Mouse (Mus musculus): ENCODE measurements around the gene Myo7a. TPM values are rescaled to one million over a fixed set of nuclear protein-coding genes. Genes with fewer than 3 reads are reported as not detected.

Gene Myo7a
- total and polyA plus RNA-seq, 3 experiments, result 0.01 to 0.05 TPM; not detected in 1

- no peaks in the 10 kb centered on the region for H3K36me3 ChIP-seq (replicated peaks)
- no peak overlapping the region for H3K4me3 ChIP-seq (ENCODE audit: low read depth, low read length)
- TF ChIP-seq GATA2 (IDR thresholded peaks at IDR 0.05; ENCODE audit: borderline replicate concordance, low read depth, low read length), result no peak
- H3K27me3 ChIP-seq (ENCODE audit: insufficient read depth, low read length), result peaks cover 14% of the 10 kb centered on the region; the same call in 1 of the 2 replicates
- no peaks in the 10 kb centered on the region for H3K9me3 ChIP-seq (replicated peaks)
- DNase-seq (ENCODE audit: low spot score), result no peak
- ATAC-seq (ENCODE audit: extremely low read depth, insufficient number of reproducible peaks, low FRiP score, poor library complexity, severe bottlenecking), result no peak
- H3K4me1 ChIP-seq (ENCODE audit: insufficient read depth, low read depth, low read length), result 0 out of 2 replicates have a peak, but pooled peaks cover 3% of the 10 kb centered on the region
These were observed 15.4 kb downstream of the Myo7a start for GRCm38 (mm10) chr7:98103942-98104292.

GRCm38 (mm10) chr7:98103002-98103941 is 16.1 kb downstream of the Myo7a start:
- ATAC-seq (ENCODE audit: extremely low read depth, insufficient number of reproducible peaks, low FRiP score, poor library complexity, severe bottlenecking) (no peak), DNase-seq (ENCODE audit: low spot score) (no peak)
- Histone ChIP-seq H3K36me3 (replicated peaks) (no peaks in the 10 kb centered on the region), H3K27me3 (ENCODE audit: insufficient read depth, low read length) (peaks cover 18% of the 10 kb centered on the region; the same call in 1 of the 2 replicates), H3K9me3 (replicated peaks) (no peaks in the 10 kb centered on the region), H3K4me1 (ENCODE audit: insufficient read depth, low read depth, low read length) (0 out of 2 replicates have a peak, but pooled peaks cover 3% of the 10 kb centered on the region), H3K4me3 (ENCODE audit: low read depth, low read length) (no peak overlapping the region)
- TF ChIP-seq TAL1 (conservative IDR thresholded peaks at IDR 0.05; ENCODE audit: low read depth, low read length) (no peak), CTCF (IDR thresholded peaks at IDR 0.05; ENCODE audit: low read depth, low read length) (no peak), GATA2 (IDR thresholded peaks at IDR 0.05; ENCODE audit: borderline replicate concordance, low read depth, low read length) (no peak), GATA1 (IDR thresholded peaks at IDR 0.05; ENCODE audit: borderline replicate concordance, low read length) (no peak), POLR2AphosphoS5 (IDR thresholded peaks at IDR 0.05; ENCODE audit: insufficient replicate concordance, low read depth, low read length) (no peak)

GRCm38 (mm10) chr7:98102488-98102887 is 16.8 kb downstream of the Myo7a start:
- DNase-seq (ENCODE audit: low spot score), result no peak
- Histone ChIP-seq H3K36me3 (replicated peaks) (no peaks in the 10 kb centered on the region), H3K4me1 (ENCODE audit: insufficient read depth, low read depth, low read length) (0 out of 2 replicates have a peak, but pooled peaks cover 3% of the 10 kb centered on the region), H3K27me3 (ENCODE audit: insufficient read depth, low read length) (peaks cover 19% of the 10 kb centered on the region; the same call in 1 of the 2 replicates), H3K4me3 (ENCODE audit: low read depth, low read length) (no peak overlapping the region), H3K9me3 (replicated peaks) (peaks cover 1% of the 10 kb centered on the region)
- no peak for ATAC-seq (ENCODE audit: extremely low read depth, insufficient number of reproducible peaks, low FRiP score, poor library complexity, severe bottlenecking)
- TF ChIP-seq CTCF (IDR thresholded peaks at IDR 0.05; ENCODE audit: low read depth, low read length) (no peak), POLR2AphosphoS5 (IDR thresholded peaks at IDR 0.05; ENCODE audit: insufficient replicate concordance, low read depth, low read length) (no peak), TAL1 (conservative IDR thresholded peaks at IDR 0.05; ENCODE audit: low read depth, low read length) (no peak), GATA1 (IDR thresholded peaks at IDR 0.05; ENCODE audit: borderline replicate concordance, low read length) (no peak), GATA2 (IDR thresholded peaks at IDR 0.05; ENCODE audit: borderline replicate concordance, low read depth, low read length) (no peak)

GRCm38 (mm10) chr7:98097557-98097956 is 21.8 kb downstream of the Myo7a start:
- no peak overlapping the region for H3K4me3 ChIP-seq (ENCODE audit: low read depth, low read length)
- DNase-seq (ENCODE audit: low spot score) (no peak), ATAC-seq (ENCODE audit: extremely low read depth, insufficient number of reproducible peaks, low FRiP score, poor library complexity, severe bottlenecking) (no peak)
- H3K36me3 ChIP-seq (replicated peaks), result no peaks in the 10 kb centered on the region
- peaks cover 10% of the 10 kb centered on the region; the same call in 1 of the 2 replicates for H3K27me3 ChIP-seq (ENCODE audit: insufficient read depth, low read length)
- TF ChIP-seq POLR2AphosphoS5 (IDR thresholded peaks at IDR 0.05; ENCODE audit: insufficient replicate concordance, low read depth, low read length), result no peak
- no peak for TF ChIP-seq GATA1 (IDR thresholded peaks at IDR 0.05; ENCODE audit: borderline replicate concordance, low read length)
- no peak for TF ChIP-seq GATA2 (IDR thresholded peaks at IDR 0.05; ENCODE audit: borderline replicate concordance, low read depth, low read length)
- no peak for TF ChIP-seq CTCF (IDR thresholded peaks at IDR 0.05; ENCODE audit: low read depth, low read length)
- TF ChIP-seq TAL1 (conservative IDR thresholded peaks at IDR 0.05; ENCODE audit: low read depth, low read length), result no peak
- H3K4me1 ChIP-seq (ENCODE audit: insufficient read depth, low read depth, low read length), result no peaks in the 10 kb centered on the region
- peaks cover 10% of the 10 kb centered on the region for H3K9me3 ChIP-seq (replicated peaks)

GRCm38 (mm10) chr7:98095852-98096251 is 23.5 kb downstream of the Myo7a start:
- Histone ChIP-seq H3K9me3 (replicated peaks) (peaks cover 10% of the 10 kb centered on the region), H3K27me3 (ENCODE audit: insufficient read depth, low read length) (peaks cover 12% of the 10 kb centered on the region; the same call in 1 of the 2 replicates), H3K4me1 (ENCODE audit: insufficient read depth, low read depth, low read length) (no peaks in the 10 kb centered on the region), H3K4me3 (ENCODE audit: low read depth, low read length) (no peak overlapping the region), H3K36me3 (replicated peaks) (no peaks in the 10 kb centered on the region)
- TF ChIP-seq CTCF (IDR thresholded peaks at IDR 0.05; ENCODE audit: low read depth, low read length), result no peak
- TF ChIP-seq POLR2AphosphoS5 (IDR thresholded peaks at IDR 0.05; ENCODE audit: insufficient replicate concordance, low read depth, low read length), result no peak
- TF ChIP-seq GATA1 (IDR thresholded peaks at IDR 0.05; ENCODE audit: borderline replicate concordance, low read length), result no peak
- TF ChIP-seq GATA2 (IDR thresholded peaks at IDR 0.05; ENCODE audit: borderline replicate concordance, low read depth, low read length), result no peak
- TF ChIP-seq TAL1 (conservative IDR thresholded peaks at IDR 0.05; ENCODE audit: low read depth, low read length), result no peak
- no peak for DNase-seq (ENCODE audit: low spot score)
- ATAC-seq (ENCODE audit: extremely low read depth, insufficient number of reproducible peaks, low FRiP score, poor library complexity, severe bottlenecking), result no peak

GRCm38 (mm10) chr7:98086346-98086745 is 33.0 kb downstream of the Myo7a start:
- no peak for TF ChIP-seq TAL1 (conservative IDR thresholded peaks at IDR 0.05; ENCODE audit: low read depth, low read length)
- TF ChIP-seq GATA2 (IDR thresholded peaks at IDR 0.05; ENCODE audit: borderline replicate concordance, low read depth, low read length), result no peak
- no peak for TF ChIP-seq POLR2AphosphoS5 (IDR thresholded peaks at IDR 0.05; ENCODE audit: insufficient replicate concordance, low read depth, low read length)
- no peak for TF ChIP-seq CTCF (IDR thresholded peaks at IDR 0.05; ENCODE audit: low read depth, low read length)
- TF ChIP-seq GATA1 (IDR thresholded peaks at IDR 0.05; ENCODE audit: borderline replicate concordance, low read length), result no peak
- no peaks in the 10 kb centered on the region for H3K4me1 ChIP-seq (ENCODE audit: insufficient read depth, low read depth, low read length)
- no peak for DNase-seq (ENCODE audit: low spot score)

More at GRCm38 (mm10) chr7:98086346-98086745, 33.0 kb downstream of the Myo7a start:
- Histone ChIP-seq H3K36me3 (replicated peaks) (no peaks in the 10 kb centered on the region), H3K4me3 (ENCODE audit: low read depth, low read length) (no peak overlapping the region), H3K27me3 (ENCODE audit: insufficient read depth, low read length) (peaks cover 8% of the 10 kb centered on the region), H3K9me3 (replicated peaks) (no peaks in the 10 kb centered on the region)
- ATAC-seq (ENCODE audit: extremely low read depth, insufficient number of reproducible peaks, low FRiP score, poor library complexity, severe bottlenecking), result no peak

Measured in G1E (cell line).